Mouse (Mus musculus) gastrocnemius, postnatal 4 days (tissue): ENCODE measurements around the gene Fbxo6. TPM values are rescaled to one million over a fixed set of nuclear protein-coding genes. Genes with fewer than 3 reads are reported as not detected.

Experiments
- microRNA-seq: library from miRNA; unstranded; fragments of <30 nt; microRNA quantifications from one replicate; pipeline ENCODE4 v1.2.0, GENCODE M21; 2021
- total RNA-seq, 2 experiments: library from RNA; stranded (reverse); gene quantifications; 2 replicates each; pipeline ENCODE4 v1.2.3; 2021

Gene Fbxo6
- total RNA-seq, 2 experiments from 2014 or later: 19.2 to 21.4 TPM

Small RNAs within 50 kb of the gene (microRNA-seq; reads per million reads assigned to microRNA genes)
- gene Mir7022: not detected

Other genes starting within 250 kb of the Fbxo6 start
- gene Mfn2, start 247.4 kb downstream of the Fbxo6 start, total RNA-seq: 100 to 1,000 TPM; 200 to 231 TPM
- 10 to 100 TPM; 52.7 to 63.2 TPM for gene Plod1, start 215.4 kb downstream of the Fbxo6 start, total RNA-seq
- 10 to 100 TPM; 37.7 to 37.8 TPM for gene 2510039O18Rik, start 211.2 kb downstream of the Fbxo6 start, total RNA-seq
- not detected for gene Nppb, start 166.4 kb downstream of the Fbxo6 start, total RNA-seq
- not detected for gene Nppa, start 151.4 kb downstream of the Fbxo6 start, total RNA-seq
- gene Clcn6, start 113.3 kb downstream of the Fbxo6 start, total RNA-seq: 10 to 100 TPM; 13.6 to 14.4 TPM
- 10 to 100 TPM; 30.2 to 32.2 TPM for gene Mthfr, start 113.1 kb downstream of the Fbxo6 start, total RNA-seq
- gene Agtrap, start 64.1 kb downstream of the Fbxo6 start, total RNA-seq: 10 to 100 TPM; 20.5 to 22.7 TPM
- gene Mad2l2, start 21.8 kb downstream of the Fbxo6 start, total RNA-seq: 10 to 100 TPM; 19.0 to 20.4 TPM
- gene Draxin, start 21.4 kb downstream of the Fbxo6 start, total RNA-seq: under 1 TPM; 0.39 to 0.44 TPM
- 1 to 10 TPM in 1 of 2 experiments, under 1 TPM in 1; 0.91 to 1.3 TPM for gene Fbxo44, start 8.3 kb upstream of the Fbxo6 start, total RNA-seq
- gene Fbxo2, start 8.5 kb upstream of the Fbxo6 start, total RNA-seq: not detected
- under 1 TPM; 0.26 to 0.27 TPM for gene Disp3, start 135.8 kb upstream of the Fbxo6 start, total RNA-seq